Mouse (Mus musculus): ENCODE data around the gene Dll4.

Dll4 gene

GRCm38 (mm10) chr2:119334964-119335525 lies 9.5 kb downstream of the Dll4 start:
- no peak for DNase-seq (ENCODE audit: low spot score)

- DNase-seq (ENCODE audit: low spot score): no peak
Measured at GRCm38 (mm10) chr2:119335535-119335934, 10.0 kb downstream of the Dll4 start.

- no peak for DNase-seq (ENCODE audit: low spot score)
Measured at GRCm38 (mm10) chr2:119336002-119336401, 10.4 kb downstream of the Dll4 start.

- no peak for DNase-seq (ENCODE audit: low spot score)
Measured at GRCm38 (mm10) chr2:119336470-119336869, 10.9 kb downstream of the Dll4 start.

GRCm38 (mm10) chr2:119337425-119338265 lies 12.1 kb downstream of the Dll4 start:
- peak; percentile 76 for DNase-seq (ENCODE audit: low spot score)

GRCm38 (mm10) chr2:119344537-119345138 lies 19.1 kb downstream of the Dll4 start:
- DNase-seq (ENCODE audit: low spot score): no peak

- peak; percentile 85 for DNase-seq (ENCODE audit: low spot score)
Measured at GRCm38 (mm10) chr2:119350555-119351486, 25.2 kb downstream of the Dll4 start, which contains the start of gene Chac1. Gene Chac1, plus strand, starts transcription at chr2:119351229.

GRCm38 (mm10) chr2:119353707-119354106 lies 28.1 kb downstream of the Dll4 start:
- no peak for DNase-seq (ENCODE audit: low spot score)

GRCm38 (mm10) chr2:119355089-119355488 lies 29.5 kb downstream of the Dll4 start:
- no peak for DNase-seq (ENCODE audit: low spot score)

GRCm38 (mm10) chr2:119355651-119356050 lies 30.1 kb downstream of the Dll4 start:
- no peak for DNase-seq (ENCODE audit: low spot score)

GRCm38 (mm10) chr2:119356310-119356709 lies 30.7 kb downstream of the Dll4 start:
- DNase-seq (ENCODE audit: low spot score): no peak

GRCm38 (mm10) chr2:119356805-119357204 lies 31.2 kb downstream of the Dll4 start:
- no peak for DNase-seq (ENCODE audit: low spot score)

GRCm38 (mm10) chr2:119358249-119358648 lies 32.7 kb downstream of the Dll4 start:
- no peak for DNase-seq (ENCODE audit: low spot score)

GRCm38 (mm10) chr2:119359721-119360291 lies 34.2 kb downstream of the Dll4 start:
- DNase-seq (ENCODE audit: low spot score): no peak

GRCm38 (mm10) chr2:119364969-119365368 lies 39.4 kb downstream of the Dll4 start:
- DNase-seq (ENCODE audit: low spot score): no peak

- DNase-seq (ENCODE audit: low spot score): no peak
Measured at GRCm38 (mm10) chr2:119367346-119367745, 41.8 kb downstream of the Dll4 start.

GRCm38 (mm10) chr2:119370116-119370515 lies 44.5 kb downstream of the Dll4 start:
- DNase-seq (ENCODE audit: low spot score): no peak

- DNase-seq (ENCODE audit: low spot score): no peak
Measured at GRCm38 (mm10) chr2:119377286-119377685, 51.7 kb downstream of the Dll4 start.

GRCm38 (mm10) chr2:119377826-119378225 lies 52.2 kb downstream of the Dll4 start:
- no peak for DNase-seq (ENCODE audit: low spot score)

- DNase-seq (ENCODE audit: low spot score): no peak
Measured at GRCm38 (mm10) chr2:119379455-119379854, 53.9 kb downstream of the Dll4 start.

Measured in c-Kit-positive CD71-positive TER-119-positive erythroid progenitor cells, embryonic 14.5 days (primary cell).